Mouse (Mus musculus) hematopoietic stem cell, adult 5-6 weeks (primary cell): Measurements from ENCODE around the gene Zfp410. TPM values are rescaled to one million over a fixed set of nuclear protein-coding genes. Genes with fewer than 3 reads are reported as not detected.

ENCODE experiments used
- ATAC-seq, 2 experiments: fragments of 125-278 bp in 1 of 2; replicated peaks in 1 of 2; 2 replicates each; pipeline ENCODE4 v1.8.0; 2016 to 2017; ENCODE audit warnings: inconsistent platforms in 2 of 2, mild to moderate bottlenecking in 2 of 2, moderate number of reproducible peaks in 2 of 2, low read depth in 1 of 2, moderate TSS enrichment in 1 of 2; ENCODE audit not compliant: low FRiP score in 2 of 2, poor library complexity in 2 of 2, severe bottlenecking in 2 of 2, insufficient read depth in 1 of 2, low TSS enrichment in 1 of 2
- total RNA-seq: library from RNA; stranded (forward); fragments of 172-1452, 232-1000 nt; gene quantifications from 2 replicates; pipeline ENCODE4 v1.2.3, GENCODE M21; 2017

The Zfp410 gene
- total RNA-seq: 37.7 and 65.5 TPM in 2 replicates

DNA sequence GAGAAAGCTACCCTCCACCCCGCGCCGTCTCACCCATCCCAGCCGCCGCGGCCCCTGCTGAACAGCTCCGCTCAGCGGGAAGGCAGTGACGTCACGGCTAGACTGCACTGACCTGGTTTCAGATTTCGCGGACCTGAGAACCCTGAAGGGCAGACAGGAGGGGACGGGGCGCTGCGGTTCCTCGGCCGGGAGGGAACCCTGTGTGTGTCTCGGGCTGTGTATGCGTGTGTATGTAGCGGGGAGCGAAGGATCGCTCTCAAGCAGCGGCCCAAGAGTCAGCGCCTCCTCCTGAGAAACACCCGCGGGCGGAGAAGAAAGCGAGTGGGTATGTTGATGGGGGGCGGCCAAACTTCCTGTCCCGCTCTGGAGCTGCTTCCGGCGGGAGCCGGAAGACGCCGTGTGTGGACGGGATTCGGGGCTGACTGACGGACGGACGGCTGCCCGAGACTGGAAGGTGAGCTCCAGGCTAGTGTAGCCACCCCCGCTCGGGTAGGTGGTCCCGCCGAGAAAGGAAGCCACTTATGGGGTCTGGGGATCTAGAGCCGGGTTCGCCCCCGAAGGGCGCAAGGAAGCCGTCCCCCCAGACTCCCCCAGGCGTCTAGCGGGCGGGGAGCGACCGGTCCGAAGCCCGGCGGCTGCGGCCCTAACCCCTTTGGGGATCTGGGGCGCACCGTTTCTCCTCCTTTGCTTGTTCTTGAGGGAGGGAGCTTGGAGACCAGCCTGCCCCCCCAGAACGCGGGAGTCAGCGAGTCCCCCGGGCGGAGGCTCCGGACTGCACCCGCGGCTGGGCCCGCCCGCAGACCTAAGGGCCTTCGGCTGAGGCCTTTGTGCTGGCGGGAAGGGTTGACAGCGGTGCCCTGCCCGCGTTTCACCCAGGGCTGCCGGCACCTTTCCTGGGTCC is at the start of gene Zfp410:
Zfp410 (plus strand) TSS at position 132 of the 901 bp plus-strand sequence.
- ATAC-seq: peak; percentile 88 to 94

- ATAC-seq: no peak
These were observed 49.4 kb upstream of the Zfp410 start for GRCm38 (mm10) chr12:84267264-84267663.

- ATAC-seq: no peak
These were observed 43.3 kb upstream of the Zfp410 start for GRCm38 (mm10) chr12:84273366-84273765.

- ATAC-seq: peak; percentile 27 to 72; a peak in 3 of 4 replicates
These were observed 41.4 kb upstream of the Zfp410 start for GRCm38 (mm10) chr12:84275288-84275687.

GRCm38 (mm10) chr12:84276288-84276687 is 40.4 kb upstream of the Zfp410 start:
- ATAC-seq: no peak; a peak in 1 of 4 replicates

DNA sequence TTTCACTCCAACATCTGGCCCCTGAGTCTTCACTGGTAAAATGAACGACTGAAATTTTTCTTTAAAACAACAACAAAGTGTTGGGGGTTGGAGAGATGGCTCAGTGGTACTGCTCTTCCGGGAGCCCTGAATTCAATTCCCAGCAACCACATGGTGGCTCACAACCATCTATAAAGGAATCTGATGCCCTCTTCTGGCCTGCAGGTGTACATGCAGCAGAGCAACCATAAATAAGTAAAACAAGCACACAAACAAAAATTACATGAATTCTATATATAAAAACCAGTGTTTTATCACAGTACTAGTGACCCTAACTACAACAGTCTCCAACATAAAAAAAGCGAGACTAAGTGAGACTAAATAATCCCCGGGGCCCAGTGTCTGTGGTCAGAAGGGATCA is 39.9 kb upstream of the Zfp410 start:
- no peak for ATAC-seq

GRCm38 (mm10) chr12:84277832-84278231 is 38.8 kb upstream of the Zfp410 start:
- ATAC-seq: no peak

DNA sequence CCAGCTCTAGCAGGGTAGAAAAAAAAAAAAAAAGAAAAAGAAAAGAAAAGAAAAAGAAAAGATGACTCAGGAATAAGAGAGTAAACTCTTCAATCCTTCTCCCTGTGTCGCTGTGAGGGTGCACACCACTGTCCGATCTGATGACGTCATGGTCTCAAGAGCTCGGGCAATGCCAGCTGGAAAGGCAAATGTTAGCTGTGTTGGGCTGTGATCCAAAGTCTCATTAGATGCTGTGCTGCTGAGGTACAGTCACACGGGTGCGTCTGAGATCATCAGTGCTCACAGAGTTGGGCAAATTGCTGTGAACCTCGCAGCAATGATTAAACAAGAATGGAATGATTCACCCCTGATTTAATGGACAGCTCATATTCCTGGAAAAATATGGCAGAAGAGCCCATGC is 37.8 kb upstream of the Zfp410 start:
- no peak for ATAC-seq

GRCm38 (mm10) chr12:84284391-84284790 is 32.3 kb upstream of the Zfp410 start:
- ATAC-seq: no peak

GRCm38 (mm10) chr12:84284885-84285592 is 31.6 kb upstream of the Zfp410 start, which contains the start of gene Ptgr2:
Gene Ptgr2, plus strand, starts transcription at chr12:84285232.
- peak; percentile 98 to 99 for ATAC-seq

DNA sequence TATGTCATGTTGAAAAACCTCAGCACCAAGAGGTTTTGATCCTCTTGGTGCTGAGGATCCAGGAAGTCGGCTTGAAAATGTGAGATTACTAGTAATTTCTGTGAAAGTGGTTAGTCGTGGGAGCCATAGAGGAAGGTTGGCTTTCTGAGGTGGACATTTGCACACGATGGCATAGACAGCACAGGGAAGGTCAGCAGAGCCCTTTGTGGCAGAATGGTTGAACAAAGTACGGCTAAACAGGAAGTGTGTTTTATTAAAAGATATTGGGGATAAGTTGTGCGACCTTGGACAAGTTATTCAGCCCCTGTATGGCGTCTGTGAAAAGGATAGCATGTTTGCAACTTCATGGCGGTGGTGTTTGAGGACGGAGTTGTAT is 31.1 kb upstream of the Zfp410 start:
- ATAC-seq: peak in 1 of 2 experiments; percentile 3; a peak in 1 of 4 replicates

GRCm38 (mm10) chr12:84288461-84288860 is 28.2 kb upstream of the Zfp410 start:
- ATAC-seq: no peak

- no peak for ATAC-seq
These were observed 18.8 kb upstream of the Zfp410 start for GRCm38 (mm10) chr12:84297851-84298250.

DNA sequence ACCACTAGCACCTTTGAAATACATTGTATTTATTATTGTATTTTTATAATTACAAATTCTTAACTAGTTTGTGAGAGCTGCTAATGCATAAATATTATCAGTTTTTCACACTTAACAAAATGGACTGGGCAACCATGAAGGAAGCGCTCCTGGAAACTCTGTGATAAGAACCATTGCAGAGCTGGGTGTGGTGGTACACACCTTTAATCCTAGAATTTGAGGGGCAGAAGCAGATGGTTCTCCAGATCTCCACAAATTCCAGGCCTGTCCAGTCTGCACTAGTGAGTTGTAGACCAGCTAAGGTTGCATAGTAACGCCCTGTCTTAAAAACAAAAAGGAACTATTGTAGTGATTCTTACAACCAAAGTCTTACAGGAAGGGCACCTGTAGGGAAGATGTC is 17.4 kb upstream of the Zfp410 start:
- ATAC-seq: no peak

DNA sequence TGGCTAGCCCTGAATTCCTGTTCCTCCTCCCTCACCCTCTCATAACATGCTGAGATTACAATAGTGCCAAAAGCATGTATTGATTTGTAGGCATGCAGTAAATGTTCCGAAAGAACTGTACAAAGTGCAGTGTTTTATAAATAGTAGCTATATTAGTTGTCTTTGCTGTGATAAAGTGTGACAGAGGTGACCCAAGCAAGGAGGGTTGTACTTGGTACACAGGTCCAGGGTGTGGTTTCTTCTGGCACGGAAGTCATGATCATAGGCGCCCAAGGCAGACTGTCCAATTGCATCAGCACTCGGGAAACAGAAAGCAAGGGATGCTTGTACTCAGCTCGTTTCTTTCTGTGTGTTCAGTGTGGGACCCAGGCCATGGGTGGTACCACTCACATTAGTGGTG is 12.6 kb upstream of the Zfp410 start:
- ATAC-seq: no peak

DNA sequence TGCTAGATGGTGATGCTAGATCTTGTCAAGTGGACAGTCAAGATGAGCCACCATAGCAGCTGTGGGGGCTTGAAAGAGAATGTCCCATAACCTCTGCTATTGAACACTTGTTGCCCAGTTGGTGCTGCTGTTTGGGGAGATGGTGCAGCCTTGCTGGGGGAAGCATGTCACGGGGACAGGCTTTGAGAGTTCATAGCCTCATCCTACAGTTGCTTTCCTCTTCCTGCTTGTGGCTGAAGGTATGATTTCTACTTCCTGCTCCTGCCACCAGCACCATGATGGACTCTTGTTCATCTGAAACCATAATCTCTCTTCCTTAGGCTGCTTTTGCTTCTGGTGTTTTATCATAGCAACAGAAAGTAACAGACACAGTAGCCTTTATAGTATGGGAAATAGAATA is 12.1 kb upstream of the Zfp410 start:
- ATAC-seq: no peak

GRCm38 (mm10) chr12:84311306-84311705 is 5.3 kb upstream of the Zfp410 start:
- ATAC-seq: no peak

GRCm38 (mm10) chr12:84316006-84316405 is 646 bp upstream of the Zfp410 start:
- ATAC-seq: no peak
